Mouse (Mus musculus) heart, postnatal 0 days (tissue): Measurements from ENCODE around the gene Slpi.
A peak's percentile ranks its signal among the peaks of the same experiment; 100 is the strongest.

Source experiments
- CTCF ChIP-seq: IDR thresholded peaks from 2 replicates; pipeline ENCODE4 v1.5.1; 2016; ENCODE audit warnings: antibody characterized with exemption, control low read depth, low read depth
- EP300 ChIP-seq: IDR thresholded peaks from 2 replicates; pipeline ENCODE4 v1.6.1; 2016; ENCODE audit warnings: antibody characterized with exemption, low read depth

- TF ChIP-seq CTCF (peak; percentile 25), EP300 (no peak)
Observed at GRCm38 (mm10) chr2:164358373-164358772, 30.5 kb downstream of the Slpi start.
